Mouse (Mus musculus) limb, embryonic 12.5 days (tissue): Measurements from ENCODE around the gene Cbx7. TPM values are rescaled to one million over a fixed set of nuclear protein-coding genes. Genes with fewer than 3 reads are reported as not detected.

ENCODE experiments used
- ATAC-seq: fragments of 200-750 bp; cut with Nextera tagmentation; 2 replicates; pipeline ENCODE4 v1.8.0; 2017; ENCODE audit warnings: low read depth, moderate TSS enrichment; ENCODE audit not compliant: insufficient number of reproducible peaks, insufficient read depth, low FRiP score, low TSS enrichment
- H3K27ac ChIP-seq: fragments of 300-500 bp; sonication (generic); 2 replicates; pipeline ENCODE4 v1.5.1; 2016; ENCODE audit warnings: mild to moderate bottlenecking, moderate library complexity
- H3K27me3 ChIP-seq: fragments of 300-500 bp; sonication (generic); 2 replicates; pipeline ENCODE4 v1.6.1; 2016; ENCODE audit warnings: mild to moderate bottlenecking, moderate library complexity
- H3K36me3 ChIP-seq: fragments of 300-500 bp; sonication (generic); 2 replicates; pipeline ENCODE4 v1.6.1; 2016; ENCODE audit warnings: mild to moderate bottlenecking, moderate library complexity
- H3K4me1 ChIP-seq: fragments of 300-500 bp; sonication (generic); replicated peaks from 2 replicates; pipeline ENCODE4 v1.6.1; 2016
- H3K4me2 ChIP-seq: fragments of 300-500 bp; sonication (generic); 2 replicates; pipeline ENCODE4 v1.6.1; 2016; ENCODE audit warnings: mild to moderate bottlenecking, moderate library complexity
- H3K4me3 ChIP-seq: fragments of 300-500 bp; sonication (generic); replicated peaks from 2 replicates; pipeline ENCODE4 v1.5.1; 2016; ENCODE audit warnings: mild to moderate bottlenecking
- H3K9ac ChIP-seq: fragments of 300-500 bp; sonication (generic); replicated peaks from 2 replicates; pipeline ENCODE4 v1.6.1; 2016; ENCODE audit warnings: mild to moderate bottlenecking, moderate library complexity
- H3K9me3 ChIP-seq: fragments of 300-500 bp; sonication (generic); 2 replicates; pipeline ENCODE4 v1.6.1; 2016; ENCODE audit warnings: mild to moderate bottlenecking, moderate library complexity
- WGBS: fragments of 180-500 bp; shearing (Covaris S2); methylation state at CpG from one replicate; pipeline ENCODE4 v1.1.7; 2016; 5-methylcytosine and 5-hydroxymethylcytosine counted together
- polyA plus RNA-seq: library from polyadenylated mRNA; unstranded; fragments of >200 nt; fragmentation: Nextera tagmentation; extraction: Ambion mirVana; gene quantifications from 2 replicates; pipeline ENCODE4 v1.2.1, GENCODE M21; 2016

Cbx7 gene
- polyA plus RNA-seq: 2.0 and 2.5 TPM in 2 replicates

- no peaks in the 10 kb centered on the region; the same call in 1 of the 2 replicates for H3K9me3 ChIP-seq
- WGBS: 94% methylated on average over 11 of the region's 11 CpGs
- no peaks in the 10 kb centered on the region for H3K27me3 ChIP-seq
- no peaks in the 10 kb centered on the region for H3K4me1 ChIP-seq
- H3K4me2 ChIP-seq: no peak within 1 kb of the TSS
- H3K9ac ChIP-seq: no peak within 1 kb of the TSS
- H3K27ac ChIP-seq: no peak within 1 kb of the TSS
- H3K36me3 ChIP-seq: no peaks in the 10 kb centered on the region
- no peak for ATAC-seq
- H3K4me3 ChIP-seq: no peak within 1 kb of the TSS
These were observed at the start of gene Cbx7 for GRCm38 (mm10) chr15:79970940-79971339. Gene Cbx7, minus strand, starts transcription at chr15:79971119.

DNA sequence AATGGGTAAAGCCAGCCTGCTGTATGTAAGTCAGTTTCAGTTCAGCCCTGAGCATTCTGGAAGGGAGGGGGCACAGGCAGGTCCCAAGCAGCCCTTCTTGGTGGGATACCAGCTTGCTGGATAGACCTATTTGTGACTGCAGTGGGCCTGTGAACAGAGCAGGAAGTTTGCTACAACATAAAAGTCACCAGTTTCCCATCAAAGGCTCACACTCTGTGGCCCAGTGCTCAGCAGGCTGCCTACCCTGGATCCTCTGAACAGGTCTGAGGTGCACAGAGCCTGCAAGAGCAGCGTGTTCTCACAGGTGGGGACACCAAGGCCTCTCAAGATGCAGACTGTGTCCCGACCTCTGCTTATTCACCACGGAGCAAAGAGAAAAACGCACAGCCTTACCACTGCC, 49.6 kb upstream of the Cbx7 start:
- Histone ChIP-seq H3K4me2 (no peak overlapping the region), H3K4me1 (peaks cover 6% of the 10 kb centered on the region; the same call in 1 of the 2 replicates), H3K27ac (0 out of 2 replicates have a peak overlapping the region, but pooled peaks have one; percentile 12), H3K9me3 (no peaks in the 10 kb centered on the region), H3K9ac (no peak overlapping the region), H3K27me3 (peaks cover 49% of the 10 kb centered on the region), H3K4me3 (no peak overlapping the region), H3K36me3 (no peaks in the 10 kb centered on the region)
- no peak for ATAC-seq
- WGBS: 60% methylated on average over 4 of the region's 4 CpGs

GRCm38 (mm10) chr15:80019625-80020024, 48.7 kb upstream of the Cbx7 start:
- ATAC-seq: no peak
- Histone ChIP-seq H3K9me3 (no peaks in the 10 kb centered on the region), H3K9ac (no peak overlapping the region), H3K27ac (no peak overlapping the region), H3K4me3 (no peak overlapping the region), H3K4me1 (peaks cover 12% of the 10 kb centered on the region), H3K36me3 (no peaks in the 10 kb centered on the region), H3K27me3 (peaks cover 58% of the 10 kb centered on the region), H3K4me2 (no peak overlapping the region)
- WGBS: 43% methylated on average over 4 of the region's 4 CpGs

GRCm38 (mm10) chr15:80019220-80019619, 48.3 kb upstream of the Cbx7 start:
- no peak overlapping the region for H3K27ac ChIP-seq
- ATAC-seq: no peak
- 85% methylated on average over 7 of the region's 7 CpGs for WGBS
- H3K4me2 ChIP-seq: no peak overlapping the region
- peaks cover 12% of the 10 kb centered on the region for H3K4me1 ChIP-seq
- no peaks in the 10 kb centered on the region for H3K36me3 ChIP-seq
- no peak overlapping the region for H3K9ac ChIP-seq
- no peak overlapping the region for H3K4me3 ChIP-seq
- no peaks in the 10 kb centered on the region for H3K9me3 ChIP-seq
- H3K27me3 ChIP-seq: peaks cover 62% of the 10 kb centered on the region

DNA sequence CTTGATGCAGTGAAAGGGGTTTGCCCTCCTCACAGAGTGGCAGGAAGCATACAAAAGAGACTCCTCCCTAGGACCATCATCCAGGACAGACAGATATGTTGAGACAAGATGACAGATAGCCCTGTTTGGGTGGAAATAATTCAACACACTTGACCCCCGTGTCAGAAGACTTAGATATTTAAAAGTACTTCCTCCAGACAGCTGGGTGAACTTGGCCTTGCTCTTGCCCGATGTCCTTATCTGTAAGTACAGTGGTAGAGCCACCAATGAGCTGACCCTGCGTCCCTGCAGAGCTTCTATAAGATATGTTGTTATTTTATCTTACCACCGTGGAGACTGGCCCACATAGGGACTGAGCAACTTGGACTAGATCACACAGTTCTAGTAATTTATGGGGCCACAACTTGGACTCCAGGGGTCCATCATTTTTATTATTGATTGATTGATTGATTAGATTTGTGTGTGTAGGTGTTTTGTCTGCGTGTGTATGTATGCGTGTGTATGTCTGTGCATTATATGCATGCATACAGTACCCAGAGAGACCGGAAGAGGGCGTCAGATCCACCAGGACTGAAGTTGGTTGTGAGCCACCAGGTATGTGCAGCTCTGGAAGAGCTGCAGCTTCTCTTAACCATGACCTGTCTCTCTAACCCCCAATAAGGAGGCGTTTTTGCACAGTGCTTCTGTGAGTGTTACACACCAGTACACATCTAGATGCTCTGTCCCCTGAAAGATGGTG, 45.8 kb upstream of the Cbx7 start:
- no peak for ATAC-seq
- H3K27ac ChIP-seq: no peak overlapping the region
- H3K9ac ChIP-seq: no peak overlapping the region
- H3K4me3 ChIP-seq: no peak overlapping the region
- H3K9me3 ChIP-seq: no peaks in the 10 kb centered on the region
- no peaks in the 10 kb centered on the region for H3K36me3 ChIP-seq
- no peak overlapping the region for H3K4me2 ChIP-seq
- 89% methylated on average over 9 of the region's 9 CpGs for WGBS
- peaks cover 35% of the 10 kb centered on the region for H3K4me1 ChIP-seq
- H3K27me3 ChIP-seq: peaks cover 79% of the 10 kb centered on the region

DNA sequence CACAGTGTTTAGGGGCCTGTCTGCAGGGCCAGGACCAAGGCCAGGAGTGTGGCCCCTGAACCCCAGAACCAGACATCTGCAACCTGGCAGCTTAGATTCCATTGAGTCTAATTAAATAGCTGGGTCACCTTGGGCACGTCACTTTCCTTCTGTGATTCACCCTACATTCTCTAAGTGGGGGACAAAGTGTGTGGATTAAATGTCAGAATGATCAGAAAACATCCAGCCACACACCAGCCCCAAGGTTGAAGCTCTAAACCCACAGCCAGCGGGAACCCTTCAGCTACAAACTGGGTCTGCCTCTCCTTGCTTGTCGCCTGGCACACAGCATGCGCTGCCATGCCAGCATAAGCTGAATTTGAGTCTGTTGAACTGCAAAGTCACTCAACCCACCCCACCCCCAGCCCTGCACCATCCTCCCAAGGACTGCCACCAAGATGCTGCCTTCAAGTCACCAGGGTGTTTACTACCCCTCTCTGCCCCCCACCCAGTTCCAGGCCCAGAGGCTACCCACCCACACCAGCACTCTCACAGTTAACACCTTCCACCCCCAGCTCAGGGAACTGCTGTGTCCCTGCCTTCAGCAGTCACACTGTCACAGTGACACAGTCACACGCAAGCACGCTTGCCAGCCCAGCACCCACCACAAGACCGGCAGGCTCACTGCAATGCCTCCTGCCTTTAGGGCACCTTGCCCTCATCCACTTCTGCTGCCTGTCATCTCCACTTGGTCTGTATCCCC, 44.5 kb upstream of the Cbx7 start:
- no peaks in the 10 kb centered on the region for H3K9me3 ChIP-seq
- no peaks in the 10 kb centered on the region for H3K36me3 ChIP-seq
- no peak for ATAC-seq
- no peak overlapping the region for H3K9ac ChIP-seq
- H3K4me3 ChIP-seq: peak overlapping the region; percentile 66
- H3K27me3 ChIP-seq: peaks cover 83% of the 10 kb centered on the region
- 60% methylated on average over 7 of the region's 7 CpGs for WGBS
- H3K27ac ChIP-seq: no peak overlapping the region
- peaks cover 40% of the 10 kb centered on the region for H3K4me1 ChIP-seq
- H3K4me2 ChIP-seq: peak overlapping the region; percentile 99; the same call in 1 of the 2 replicates

- Histone ChIP-seq H3K4me3 (peak within 1 kb of the TSS; percentile 66), H3K27ac (no peak within 1 kb of the TSS), H3K4me1 (peaks cover 43% of the 10 kb centered on the region), H3K4me2 (peak within 1 kb of the TSS; percentile 99), H3K9me3 (no peaks in the 10 kb centered on the region), H3K9ac (peak within 1 kb of the TSS; percentile 67), H3K27me3 (peaks cover 91% of the 10 kb centered on the region), H3K36me3 (no peaks in the 10 kb centered on the region)
- no peak for ATAC-seq
- WGBS: under 1% methylated on average over 60 of the region's 60 CpGs
These were observed 43.6 kb upstream of the Cbx7 start, which contains the start of gene Pdgfb for GRCm38 (mm10) chr15:80014321-80015210. Gene Pdgfb, minus strand, starts transcription at chr15:80014977.

- Histone ChIP-seq H3K27ac (no peak overlapping the region), H3K4me3 (peak overlapping the region; percentile 66), H3K9me3 (no peaks in the 10 kb centered on the region), H3K4me1 (peaks cover 43% of the 10 kb centered on the region), H3K36me3 (no peaks in the 10 kb centered on the region), H3K4me2 (peak overlapping the region; percentile 99), H3K9ac (peak overlapping the region; percentile 67), H3K27me3 (peaks cover 93% of the 10 kb centered on the region)
- WGBS: under 1% methylated on average over 36 of the region's 37 CpGs
- ATAC-seq: no peak
These were observed 43.1 kb upstream of the Cbx7 start for GRCm38 (mm10) chr15:80014031-80014320.

GRCm38 (mm10) chr15:80013256-80014030, 42.5 kb upstream of the Cbx7 start:
- Histone ChIP-seq H3K4me3 (peak overlapping the region; percentile 66), H3K27me3 (peaks cover 97% of the 10 kb centered on the region), H3K4me1 (peaks cover 43% of the 10 kb centered on the region), H3K4me2 (peak overlapping the region; percentile 99), H3K9me3 (no peaks in the 10 kb centered on the region), H3K36me3 (no peaks in the 10 kb centered on the region), H3K9ac (peak overlapping the region; percentile 71), H3K27ac (no peak overlapping the region)
- no peak for ATAC-seq
- 2% methylated on average over 32 of the region's 36 CpGs for WGBS

DNA sequence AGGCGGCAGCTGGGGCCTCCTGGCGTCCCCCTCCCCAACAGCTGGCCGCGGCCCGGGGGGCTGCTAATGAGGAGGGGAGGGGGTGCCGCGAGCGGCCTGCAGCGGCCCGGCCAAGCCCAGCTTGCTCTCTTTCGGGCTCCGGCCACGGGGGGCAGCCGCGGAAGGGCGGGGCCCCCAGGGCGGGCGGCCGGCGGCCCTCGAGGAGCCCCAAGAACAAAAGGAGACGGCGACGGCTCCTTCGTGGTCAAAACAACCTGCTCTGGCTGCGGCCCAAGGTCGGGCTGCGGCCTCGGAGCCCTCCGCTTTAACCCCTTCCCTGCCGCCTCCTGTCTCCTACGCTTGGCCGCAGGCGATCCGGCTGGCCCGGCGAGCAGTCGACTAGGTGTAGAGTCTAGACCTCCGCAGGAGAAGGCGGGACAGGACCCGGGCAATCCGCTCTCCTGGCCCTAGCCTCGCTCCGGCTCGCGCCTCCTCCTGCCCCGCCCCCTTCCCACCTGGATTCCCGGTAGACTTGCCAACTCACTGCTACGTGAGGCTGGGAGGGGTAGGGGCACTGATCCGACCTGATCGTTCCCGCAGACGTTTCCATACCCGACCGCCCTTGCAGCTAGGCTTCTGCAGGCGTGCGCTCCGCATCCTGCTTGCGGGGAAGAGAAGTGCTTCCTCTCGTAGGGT, 41.7 kb upstream of the Cbx7 start:
- under 1% methylated on average over 60 of the region's 60 CpGs for WGBS
- peak; percentile 64; the same call in 1 of the 2 replicates for ATAC-seq
- Histone ChIP-seq H3K9ac (peak overlapping the region; percentile 71), H3K4me2 (peak overlapping the region; percentile 99), H3K27ac (peak overlapping the region; percentile 35; the same call in 1 of the 2 replicates), H3K4me3 (peak overlapping the region; percentile 66), H3K36me3 (no peaks in the 10 kb centered on the region), H3K27me3 (peaks cover 96% of the 10 kb centered on the region), H3K4me1 (peaks cover 43% of the 10 kb centered on the region), H3K9me3 (no peaks in the 10 kb centered on the region)
